Mouse (Mus musculus) ES-CJ7 (cell line): Measurements from ENCODE around the gene Tdpoz5.
"Not testable (repeated sequence)": the region's sequence is repeated elsewhere in the genome, so short reads cannot be mapped to it uniquely, and the experiment has no call there.

Experiments
- DNase-seq: peaks from one replicate; pipeline ENCODE4 v3.0.0; 2011; ENCODE audit warnings: low read depth, low spot score

Tdpoz5 gene

DNA sequence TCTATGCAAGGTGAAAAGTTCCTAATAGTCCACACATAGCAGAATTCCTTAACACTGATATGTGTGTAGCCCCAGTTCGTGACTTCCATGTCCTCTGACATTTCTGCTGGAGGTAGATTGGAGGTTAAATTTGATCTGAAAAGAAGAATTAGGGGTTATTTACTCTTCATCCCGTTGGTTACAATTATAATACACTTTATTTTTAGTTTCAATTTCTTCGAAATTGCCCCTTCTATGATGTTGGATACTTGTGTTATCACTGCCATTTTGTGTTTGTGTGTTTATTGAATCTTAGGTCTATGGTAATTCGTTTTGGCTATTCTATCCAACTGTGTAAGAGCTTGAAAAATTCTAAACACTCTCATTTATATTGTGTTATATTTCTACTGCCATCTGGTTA lies at the start of gene Tdpoz5:
TSS of gene Tdpoz5 (minus strand) at position 101 of the 400 bp plus-strand sequence.
- not testable (repeated sequence) for DNase-seq

DNA sequence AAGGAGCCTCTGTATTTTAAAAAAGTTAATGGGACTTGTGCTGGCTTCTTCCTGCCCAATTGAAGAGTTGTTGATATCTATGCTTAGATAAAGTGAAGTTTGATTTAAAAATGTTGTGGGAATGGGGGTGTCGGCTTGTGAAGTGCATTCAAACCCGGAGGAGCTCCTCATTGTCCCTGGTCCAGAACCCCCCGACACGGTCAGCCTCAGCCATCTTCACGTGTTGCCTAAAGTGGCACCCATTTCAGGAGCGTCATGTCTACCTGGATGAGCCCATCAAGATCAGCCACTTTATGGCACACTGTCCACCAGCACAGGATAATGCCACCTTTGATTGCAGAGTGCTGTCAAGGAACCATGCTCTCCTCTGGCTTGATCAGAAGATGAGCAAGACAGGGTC lies 7.8 kb upstream of the Tdpoz5 start:
- not testable (repeated sequence) for DNase-seq

DNA sequence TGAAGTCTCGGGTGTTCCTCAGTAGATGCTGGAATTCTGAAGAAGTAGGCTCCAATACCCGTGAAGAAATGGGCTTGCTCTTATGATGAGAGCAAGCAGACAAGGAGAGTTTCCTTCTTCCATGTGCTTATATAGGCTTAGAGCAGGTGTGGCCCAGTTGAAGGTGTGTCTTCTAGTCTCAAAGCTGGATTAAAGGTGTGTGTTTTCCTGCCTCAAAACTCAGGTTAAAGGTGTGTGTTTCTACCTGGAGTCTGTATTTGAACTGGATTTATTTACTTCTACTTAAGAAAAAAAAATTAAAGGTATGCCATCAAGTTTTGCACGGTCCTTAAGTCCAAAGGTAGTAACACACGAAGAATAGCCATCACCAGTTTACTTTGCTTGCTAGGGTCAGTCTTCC lies 17.7 kb downstream of the Tdpoz5 start, which contains the start of gene Gm9117:
TSS of gene Gm9117 (minus strand) at position 101 of the 400 bp plus-strand sequence.
- not testable (repeated sequence) for DNase-seq

DNA sequence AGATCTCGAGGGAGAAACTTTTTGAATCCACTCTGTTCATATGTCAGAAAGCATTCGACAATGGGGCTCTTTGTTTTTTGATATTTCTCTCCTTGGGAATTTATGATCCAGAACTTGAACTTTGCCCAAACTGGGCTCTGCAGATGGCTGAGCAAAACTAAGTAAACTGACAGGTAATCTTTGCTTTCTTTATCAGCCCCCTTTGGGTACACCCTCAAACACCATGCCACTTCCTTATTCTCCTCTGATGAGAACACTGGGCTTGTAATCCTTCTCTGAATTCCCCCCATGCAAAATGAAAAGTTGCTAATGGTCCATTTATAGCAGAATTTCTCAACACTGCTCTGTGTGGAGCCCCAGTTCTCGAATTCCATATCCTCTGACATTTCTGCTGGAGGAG lies 22.7 kb downstream of the Tdpoz5 start:
- not testable (repeated sequence) for DNase-seq
